Mouse (Mus musculus): ENCODE measurements at regions not wholly inside any gene's neighbourhood (a gene's known extent, or its start where the extent isn't known, plus 50 kb on each side); places are given as distances from the start of the nearest gene placed in this dataset.

DNA sequence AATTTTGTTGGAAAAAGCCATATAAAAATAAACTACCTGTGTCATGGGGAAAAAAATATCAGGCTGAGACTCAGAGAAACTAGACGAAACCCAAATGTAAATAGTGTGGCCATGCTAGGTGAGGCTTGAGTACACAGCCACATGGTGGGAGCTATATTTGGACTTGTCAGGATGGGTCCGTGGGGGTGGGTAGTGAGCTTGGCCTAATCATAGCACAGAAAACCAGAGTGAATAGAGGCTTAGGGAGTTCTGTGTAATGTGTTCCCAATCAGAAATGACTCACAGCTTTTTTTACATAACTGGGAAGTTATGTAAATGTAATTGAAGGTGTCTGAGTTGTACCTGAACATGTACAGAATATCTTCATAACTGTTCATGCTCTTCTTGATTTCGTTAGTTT, 150.7 kb upstream of the Ano5 start:
- no peak overlapping the region for H3K4me3 ChIP-seq (ENCODE audit: low read depth, low read length)
- H3K9ac ChIP-seq, result no peak overlapping the region
- H3K4me2 ChIP-seq (ENCODE audit: low read depth), result no peak overlapping the region
- no peaks in the 10 kb centered on the region for H3K9me3 ChIP-seq (ENCODE audit: low read length)
- no peaks in the 10 kb centered on the region for H3K36me3 ChIP-seq (ENCODE audit: insufficient read depth)
- H3K4me1 ChIP-seq (ENCODE audit: insufficient read depth), result no peaks in the 10 kb centered on the region
- H3K27me3 ChIP-seq (ENCODE audit: insufficient read depth, low read length), result no peaks in the 10 kb centered on the region
- no peak for ATAC-seq
- H3K27ac ChIP-seq (ENCODE audit: low read depth, low read length), result no peak overlapping the region
- WGBS, result 87% methylated on average over 3 of the region's 3 CpGs
- TF ChIP-seq CTCF (IDR thresholded peaks at IDR 0.05; ENCODE audit: low read depth), result no peak
- DNase-seq, result no peak

- 36% methylated on average over 1 of the region's 1 CpGs for WGBS
- Histone ChIP-seq H3K4me1 (ENCODE audit: insufficient read depth) (no peaks in the 10 kb centered on the region), H3K27me3 (ENCODE audit: insufficient read depth, low read length) (no peaks in the 10 kb centered on the region), H3K36me3 (ENCODE audit: insufficient read depth) (no peaks in the 10 kb centered on the region), H3K4me3 (ENCODE audit: low read depth, low read length) (no peak overlapping the region), H3K4me2 (ENCODE audit: low read depth) (no peak overlapping the region), H3K27ac (ENCODE audit: low read depth, low read length) (no peak overlapping the region), H3K9ac (no peak overlapping the region), H3K9me3 (ENCODE audit: low read length) (no peaks in the 10 kb centered on the region)
- TF ChIP-seq CTCF (IDR thresholded peaks at IDR 0.05; ENCODE audit: low read depth), result no peak
- ATAC-seq (no peak), DNase-seq (no peak)
Measured at GRCm38 (mm10) chr7:51377584-51377983, 133.2 kb upstream of the Ano5 start.

Data from forebrain, postnatal 0 days (tissue).